Mouse (Mus musculus): ENCODE data around the gene Sit1.
A peak's percentile ranks its signal among the peaks of the same experiment; 100 is the strongest.

Gene Sit1

GRCm38 (mm10) chr4:43483535-43484091, at the start of gene Sit1:
Sit1 (minus strand) TSS chr4:43483734.
- DNase-seq, result no peak

- peak; percentile 56 to 75 for DNase-seq
These were observed 49.7 kb upstream of the Sit1 start for GRCm38 (mm10) chr4:43533270-43533669.

GRCm38 (mm10) chr4:43530581-43530980, 47.0 kb upstream of the Sit1 start:
- peak; percentile 79 to 89 for DNase-seq

GRCm38 (mm10) chr4:43530081-43530501, 46.6 kb upstream of the Sit1 start:
- DNase-seq, result peak in 1 of 2 experiments; percentile 42

- DNase-seq, result peak in 1 of 2 experiments; percentile 53
These were observed 45.0 kb upstream of the Sit1 start for GRCm38 (mm10) chr4:43528487-43528886.

GRCm38 (mm10) chr4:43527880-43528279, 44.3 kb upstream of the Sit1 start:
- DNase-seq, result no peak

- DNase-seq, result peak; percentile 89 to 94
These were observed 36.4 kb upstream of the Sit1 start for GRCm38 (mm10) chr4:43519956-43520355.

GRCm38 (mm10) chr4:43519551-43519950, 36.0 kb upstream of the Sit1 start:
- no peak for DNase-seq

GRCm38 (mm10) chr4:43515764-43516708, 32.5 kb upstream of the Sit1 start:
- no peak for DNase-seq

- DNase-seq, result no peak
These were observed 30.3 kb upstream of the Sit1 start for GRCm38 (mm10) chr4:43513791-43514190.

GRCm38 (mm10) chr4:43513300-43513699, 29.8 kb upstream of the Sit1 start:
- no peak for DNase-seq

- DNase-seq, result peak in 1 of 2 experiments; percentile 18
These were observed 29.1 kb upstream of the Sit1 start for GRCm38 (mm10) chr4:43512653-43513052.

- peak in 1 of 2 experiments; percentile 34 for DNase-seq
These were observed 28.3 kb upstream of the Sit1 start for GRCm38 (mm10) chr4:43511675-43512454.

GRCm38 (mm10) chr4:43509109-43509508, 25.6 kb upstream of the Sit1 start:
- no peak for DNase-seq

GRCm38 (mm10) chr4:43508666-43508997, 25.1 kb upstream of the Sit1 start:
- DNase-seq, result peak; percentile 57 to 79

GRCm38 (mm10) chr4:43507938-43508665, 24.6 kb upstream of the Sit1 start:
- DNase-seq, result peak in 1 of 2 experiments; percentile 34

GRCm38 (mm10) chr4:43506536-43507185, 23.1 kb upstream of the Sit1 start, which contains the start of gene Car9:
Car9 (plus strand) TSS chr4:43506966.
- DNase-seq, result peak in 1 of 2 experiments; percentile 43

GRCm38 (mm10) chr4:43506074-43506473, 22.5 kb upstream of the Sit1 start:
- peak in 1 of 2 experiments; percentile 51 for DNase-seq

- no peak for DNase-seq
These were observed 20.7 kb upstream of the Sit1 start for GRCm38 (mm10) chr4:43504269-43504668.

- peak; percentile 47 to 71 for DNase-seq
These were observed 20.0 kb upstream of the Sit1 start for GRCm38 (mm10) chr4:43503506-43503905.

- peak; percentile 53 to 81 for DNase-seq
These were observed 19.5 kb upstream of the Sit1 start for GRCm38 (mm10) chr4:43503041-43503440.

Measured in kidney, postnatal 25 days (tissue).